Mouse (Mus musculus) erythroblast, embryonic 14.5 days (primary cell): ENCODE data around the gene Slc13a5.

Source experiments
- GATA1 ChIP-seq: IDR thresholded peaks from 2 replicates; pipeline ENCODE4 v1.6.1; 2012; ENCODE audit warnings: low read length, inconsistent platforms, mixed read lengths
- TAL1 ChIP-seq: IDR thresholded peaks from 3 replicates; pipeline ENCODE4 v1.6.1; 2012; ENCODE audit warnings: low read length, inconsistent platforms, mixed read lengths

- TF ChIP-seq TAL1: no peak
- TF ChIP-seq GATA1: no peak
These were observed 60.5 kb downstream of the Slc13a5 start, which contains the start of gene Gm43951 for GRCm38 (mm10) chr11:72206341-72207203.
